Mouse (Mus musculus): ENCODE results near the gene Sorl1. TPM values are rescaled to one million over a fixed set of nuclear protein-coding genes. Genes with fewer than 3 reads are reported as not detected.

Sorl1 gene
- total RNA-seq, 2 experiments from 2014 or later = 23.5 to 38.2 TPM

DNA sequence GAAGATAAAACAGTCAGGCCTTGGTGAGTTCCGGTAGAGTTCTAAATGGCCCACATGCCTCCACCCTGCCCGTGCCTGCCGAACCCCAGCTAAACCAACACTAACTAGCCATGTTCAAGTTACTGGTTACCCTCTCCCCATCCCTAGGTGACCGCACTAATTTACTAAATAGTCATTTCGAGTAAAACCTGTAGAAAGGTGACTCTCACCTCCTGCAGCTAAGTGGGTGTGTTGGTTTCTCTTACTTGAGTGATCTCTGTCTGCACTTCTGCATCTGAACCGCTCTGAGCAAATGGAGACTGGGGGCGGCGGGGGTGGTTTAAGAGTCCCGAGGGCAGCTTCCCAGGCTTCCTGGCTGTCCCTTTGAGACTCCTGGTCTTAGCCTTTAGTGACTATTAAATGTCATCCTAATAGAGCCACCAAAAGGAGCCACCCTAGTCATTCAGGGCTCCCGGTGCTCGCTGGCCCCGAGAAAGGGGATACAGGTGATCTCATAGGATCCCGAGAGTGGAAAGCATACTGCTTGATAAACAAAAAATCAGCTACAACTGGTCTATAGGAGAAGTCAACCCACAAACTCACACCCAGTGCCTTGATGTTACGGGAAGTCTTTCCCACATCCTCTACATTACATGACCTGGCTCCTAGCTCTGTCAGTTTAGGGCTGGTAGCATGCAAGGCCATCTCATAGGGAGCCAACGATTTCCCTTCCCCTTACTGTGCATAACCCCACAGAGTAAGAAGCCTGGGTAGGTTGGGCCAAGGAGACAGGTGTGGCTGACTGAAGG is 155.2 kb downstream of the Sorl1 start:
- DNase-seq (ENCODE audit: low spot score in 2 of 2) = no peak

GRCm38 (mm10) chr9:41961274-41961673 is 162.8 kb downstream of the Sorl1 start:
- DNase-seq (ENCODE audit: low spot score in 2 of 2) = no peak

GRCm38 (mm10) chr9:41958282-41958681 is 165.8 kb downstream of the Sorl1 start:
- DNase-seq (ENCODE audit: low spot score in 2 of 2) = no peak

GRCm38 (mm10) chr9:41953486-41953885 is 170.6 kb downstream of the Sorl1 start:
- peak in 1 of 2 experiments; percentile 41 for DNase-seq (ENCODE audit: low spot score in 2 of 2)

GRCm38 (mm10) chr9:41952650-41953204 is 171.4 kb downstream of the Sorl1 start:
- no peak for DNase-seq (ENCODE audit: low spot score in 2 of 2)

DNA sequence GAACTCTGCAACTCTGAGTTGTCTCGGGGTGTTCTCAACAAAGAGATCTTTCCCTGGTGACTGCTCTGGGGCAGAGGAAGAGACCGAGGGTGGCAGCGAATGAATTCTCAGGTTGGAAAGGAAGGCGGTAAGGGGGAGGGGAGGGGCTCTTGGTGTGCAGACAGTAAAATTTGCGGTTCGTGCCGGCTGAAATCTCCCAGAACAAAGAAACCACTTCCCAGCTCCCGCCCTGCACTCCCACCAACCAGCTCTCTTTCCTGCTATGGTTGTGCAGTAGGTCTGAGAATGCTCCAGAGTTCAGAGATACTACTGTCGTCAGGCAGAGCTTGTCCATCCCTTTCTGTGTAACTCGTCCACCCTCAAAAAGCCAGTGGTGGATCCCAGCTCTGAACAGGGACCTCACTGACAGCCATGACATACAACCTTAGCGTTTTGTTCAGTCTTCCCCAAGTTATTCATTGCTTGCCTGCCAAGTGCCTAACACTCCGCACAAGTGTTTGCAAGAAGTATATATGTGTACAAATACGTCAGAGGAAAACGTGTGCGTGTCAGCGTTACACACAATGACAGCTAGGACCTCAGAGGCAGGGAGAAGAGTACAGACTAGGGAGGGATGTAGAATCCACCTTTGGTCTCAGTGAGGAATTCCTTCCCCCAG is 172.5 kb downstream of the Sorl1 start:
- no peak for DNase-seq (ENCODE audit: low spot score in 2 of 2)

GRCm38 (mm10) chr9:41950991-41951451 is 173.1 kb downstream of the Sorl1 start:
- peak; percentile 87 to 89 for DNase-seq (ENCODE audit: low spot score in 2 of 2)

DNA sequence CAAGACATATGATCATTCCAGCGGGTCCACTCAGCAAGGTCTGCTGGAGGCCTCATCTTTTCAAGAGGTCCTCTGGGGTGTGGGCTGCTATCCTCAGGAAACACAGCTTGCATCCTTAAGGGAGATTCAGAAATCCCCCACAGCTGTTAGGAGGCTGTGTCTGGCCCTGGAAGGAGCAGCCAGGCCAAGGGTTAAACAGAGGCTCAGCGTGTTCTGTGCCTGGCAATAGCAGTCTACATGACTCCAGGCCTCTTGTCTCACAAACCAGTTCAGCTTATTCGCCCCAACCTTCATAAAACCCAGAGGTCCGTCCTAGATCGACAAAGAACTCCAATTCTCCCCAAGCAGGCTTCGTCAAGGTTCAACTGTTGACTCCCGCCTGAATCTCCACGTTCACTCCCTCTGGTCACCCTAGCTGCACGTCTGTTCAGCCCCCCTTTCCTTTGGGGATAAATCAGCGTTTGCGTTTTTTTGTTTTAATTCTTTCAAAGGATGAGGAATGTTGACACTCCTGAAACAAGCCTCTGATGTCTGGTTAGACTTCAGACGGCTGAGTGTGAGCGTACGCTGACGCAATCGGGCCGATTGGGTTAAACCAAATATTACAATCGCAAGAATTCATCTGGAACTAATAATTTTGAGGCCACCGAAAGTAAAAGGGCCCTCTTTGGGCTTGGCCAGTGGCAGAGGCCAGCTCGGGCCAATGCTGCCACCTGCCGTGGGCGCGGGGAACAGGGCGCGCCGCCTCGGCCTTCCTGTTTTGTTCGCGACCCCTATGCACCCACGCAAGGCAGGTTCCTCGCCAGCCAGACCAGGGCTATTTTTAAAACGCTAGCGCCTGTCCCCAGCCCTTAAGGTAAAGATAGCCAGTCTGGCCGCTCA is 173.7 kb downstream of the Sorl1 start:
- peak; percentile 88 to 91 for DNase-seq (ENCODE audit: low spot score in 2 of 2)

GRCm38 (mm10) chr9:41949476-41949875 is 174.6 kb downstream of the Sorl1 start:
- no peak for DNase-seq (ENCODE audit: low spot score in 2 of 2)

DNA sequence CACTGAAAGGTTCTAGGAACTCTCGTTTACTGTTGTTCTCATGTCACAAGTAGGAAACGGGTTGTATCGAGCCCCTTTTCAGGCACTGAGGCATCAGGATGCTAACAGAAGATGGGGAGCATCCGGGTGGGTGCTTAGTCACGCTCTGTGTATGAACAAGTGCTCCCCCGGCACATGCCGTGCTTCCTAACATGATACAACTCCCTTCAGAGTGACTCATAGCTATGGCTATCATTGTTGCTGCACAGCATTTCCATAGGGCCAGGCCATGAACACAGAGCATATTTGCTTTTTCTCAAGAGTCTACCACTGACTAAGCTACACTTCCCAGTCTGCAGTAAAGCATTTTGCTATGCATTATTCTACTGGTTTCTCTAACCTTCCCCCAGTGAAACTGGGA is 179.1 kb downstream of the Sorl1 start:
- DNase-seq (ENCODE audit: low spot score in 2 of 2) = no peak

DNA sequence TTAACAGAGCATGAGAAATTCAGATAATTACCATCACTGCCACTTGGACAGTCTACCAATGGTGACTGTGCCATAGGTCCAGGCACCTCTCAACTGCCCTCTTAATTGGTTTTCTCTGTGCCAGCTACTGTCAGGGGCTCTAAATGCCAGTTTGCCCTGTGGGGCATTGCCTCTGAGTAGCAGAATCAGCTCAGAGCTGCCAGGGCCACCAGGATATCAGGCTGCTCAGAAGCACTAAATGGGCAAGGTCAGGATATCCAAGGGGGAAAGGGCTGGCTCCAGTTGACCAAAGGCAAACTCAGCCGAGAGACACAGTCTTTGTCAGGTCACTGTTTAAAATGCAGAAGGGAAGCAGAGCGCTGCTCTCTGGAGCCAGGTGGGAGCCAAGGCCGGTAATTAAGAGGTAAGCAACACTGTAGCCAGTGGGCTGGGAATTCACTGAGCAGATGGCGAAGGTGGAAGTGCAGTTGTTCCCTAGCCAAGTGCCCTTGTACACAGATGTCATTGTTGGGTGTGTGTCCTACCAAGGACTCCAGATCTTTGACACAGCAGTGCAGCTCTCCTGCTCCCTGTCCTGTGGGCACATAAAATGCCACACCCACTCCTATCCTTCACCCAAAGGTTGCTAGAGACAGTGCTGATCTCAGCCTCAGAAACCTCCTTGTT is 181.0 kb downstream of the Sorl1 start:
- no peak for DNase-seq (ENCODE audit: low spot score in 2 of 2)

GRCm38 (mm10) chr9:41940311-41940853 is 183.7 kb downstream of the Sorl1 start:
- DNase-seq (ENCODE audit: low spot score in 2 of 2) = no peak

DNA sequence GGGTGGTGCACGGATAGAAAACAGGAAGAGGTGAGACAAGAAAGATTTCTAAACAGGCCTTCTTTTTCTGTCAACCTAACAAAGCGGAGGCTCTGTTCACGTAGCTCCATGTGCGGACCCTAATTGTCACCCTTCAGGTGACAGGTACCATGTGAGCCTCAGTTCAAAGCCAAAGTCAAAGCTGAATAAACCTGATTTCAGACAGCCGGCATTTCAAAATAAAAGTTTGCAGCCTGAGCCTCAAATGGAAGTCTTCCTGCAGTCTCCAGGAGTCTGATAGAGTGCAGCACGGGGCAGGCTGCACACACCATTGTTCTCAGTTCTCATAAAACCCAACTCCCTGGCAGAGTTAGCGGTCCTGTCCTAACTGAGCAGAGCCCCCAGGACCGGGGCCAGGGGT is 185.6 kb downstream of the Sorl1 start:
- DNase-seq (ENCODE audit: low spot score in 2 of 2) = no peak

DNA sequence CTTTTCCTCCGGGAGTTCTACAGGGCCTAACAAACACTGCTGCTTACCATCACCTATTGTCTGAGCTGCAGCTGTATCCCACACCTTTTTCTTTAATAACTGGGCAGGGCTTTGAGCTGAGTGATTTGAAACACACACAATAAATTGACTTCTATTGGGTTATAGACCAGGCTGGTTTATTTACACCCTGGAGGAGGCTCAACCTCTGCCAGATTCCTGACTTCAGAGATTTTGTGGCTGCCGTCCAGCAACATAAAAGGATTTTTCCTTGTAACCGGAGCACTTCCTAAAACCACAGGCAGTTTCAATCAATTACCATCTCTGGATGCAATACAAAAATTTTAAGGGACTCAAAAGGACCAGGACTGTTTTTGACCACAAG is 186.1 kb downstream of the Sorl1 start:
- DNase-seq (ENCODE audit: low spot score in 2 of 2) = no peak

GRCm38 (mm10) chr9:41937341-41937966 is 186.6 kb downstream of the Sorl1 start:
- no peak for DNase-seq (ENCODE audit: low spot score in 2 of 2)

GRCm38 (mm10) chr9:41936598-41936997 is 187.5 kb downstream of the Sorl1 start:
- no peak for DNase-seq (ENCODE audit: low spot score in 2 of 2)

DNA sequence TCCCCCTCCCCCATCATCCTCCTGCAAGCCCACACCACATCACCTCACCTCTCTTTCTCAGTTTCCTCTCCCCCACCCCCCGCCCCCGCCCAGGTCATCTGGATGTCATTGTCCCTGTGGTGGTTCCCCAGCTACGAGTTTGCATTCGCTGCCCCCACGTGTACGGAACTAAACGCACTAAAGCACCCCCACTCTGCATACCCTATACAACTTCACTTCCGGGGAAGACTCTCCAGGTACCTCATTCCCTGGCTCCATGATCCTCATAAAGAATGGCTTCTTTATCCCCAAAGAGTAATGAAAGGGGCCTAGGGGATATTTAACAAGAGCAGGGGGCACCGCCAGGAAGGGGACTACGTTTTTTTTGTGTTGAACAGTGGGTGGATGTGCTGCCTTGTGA is 188.1 kb downstream of the Sorl1 start:
- no peak for DNase-seq (ENCODE audit: low spot score in 2 of 2)

- DNase-seq (ENCODE audit: low spot score in 2 of 2) = no peak
These were observed 188.6 kb downstream of the Sorl1 start for GRCm38 (mm10) chr9:41935373-41935971.

DNA sequence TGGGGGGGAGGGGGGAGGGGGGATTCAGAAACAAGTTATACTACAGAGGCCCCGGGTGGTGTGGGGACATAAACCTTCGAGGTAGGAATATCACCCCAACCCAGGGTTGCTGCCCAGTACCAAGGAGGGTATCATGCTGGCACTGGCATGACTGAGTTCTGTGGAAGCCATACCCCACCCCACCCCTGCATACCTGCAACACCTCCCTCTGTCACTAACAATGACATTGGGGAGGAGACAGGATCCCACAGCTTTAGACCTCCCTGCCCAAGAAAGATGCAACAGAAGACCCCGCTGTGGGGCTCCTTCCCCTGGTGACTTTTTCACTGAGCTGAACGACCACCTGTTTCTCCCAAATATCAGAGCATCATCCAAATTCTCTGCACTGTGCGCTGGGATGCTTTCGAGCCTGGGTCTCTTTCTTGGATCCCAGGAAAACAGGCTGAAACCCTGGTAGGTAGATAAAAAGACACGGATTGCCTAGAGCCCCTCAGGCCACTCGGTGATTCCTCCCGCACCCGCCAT is 189.2 kb downstream of the Sorl1 start:
- DNase-seq (ENCODE audit: low spot score in 2 of 2) = no peak
